Mouse (Mus musculus): ENCODE data around the gene Cadps2. TPM values are rescaled to one million over a fixed set of nuclear protein-coding genes. Genes with fewer than 3 reads are reported as not detected.

Gene Cadps2
- polyA plus RNA-seq, 1 experiment from 2014 or later = 4.3 TPM

- no peak for ATAC-seq
- Histone ChIP-seq H3K27me3 (replicated peaks; ENCODE audit: control insufficient read depth, insufficient read depth, low read length) (no peaks in the 10 kb centered on the region), H3K4me2 (ENCODE audit: low read length) (no peak overlapping the region), H3K4me3 (ENCODE audit: low read depth, low read length) (no peak overlapping the region), H3K9ac (ENCODE audit: low read length) (no peak overlapping the region), H3K27ac (ENCODE audit: low read depth, low read length) (no peak overlapping the region), H3K9me3 (replicated peaks; ENCODE audit: control insufficient read depth, low read length) (no peaks in the 10 kb centered on the region), H3K36me3 (ENCODE audit: control insufficient read depth, insufficient read depth, low read length) (no peaks in the 10 kb centered on the region), H3K4me1 (ENCODE audit: control insufficient read depth, insufficient read depth, low read length) (no peaks in the 10 kb centered on the region; the same call in 1 of the 2 replicates)
- 87% methylated on average over 4 of the region's 4 CpGs for WGBS
- DNase-seq (ENCODE audit: low spot score) = peak; percentile 34
These were observed 269.5 kb downstream of the Cadps2 start for GRCm38 (mm10) chr6:23569686-23570085.

DNA sequence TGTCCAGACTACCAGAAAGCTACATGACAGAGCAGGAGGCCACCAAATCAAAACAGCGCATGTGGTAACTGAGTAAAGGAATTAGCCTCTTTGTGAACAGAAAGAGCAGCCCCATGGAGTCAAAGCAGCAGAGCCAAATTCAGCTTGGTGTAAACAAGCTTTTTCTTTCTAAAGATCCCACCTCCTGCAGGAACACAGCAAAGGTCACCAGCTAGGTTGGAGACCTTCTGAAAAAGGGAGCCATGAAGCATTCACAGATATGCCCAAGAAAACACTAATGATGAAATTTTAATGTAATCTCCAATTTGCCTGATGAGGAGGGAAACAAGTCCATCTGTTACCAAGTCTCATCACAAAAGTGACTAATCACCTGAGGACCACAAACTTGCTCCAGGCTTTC is 270.5 kb downstream of the Cadps2 start:
- Histone ChIP-seq H3K9ac (ENCODE audit: low read length) (no peak overlapping the region), H3K4me3 (ENCODE audit: low read depth, low read length) (no peak overlapping the region), H3K36me3 (ENCODE audit: control insufficient read depth, insufficient read depth, low read length) (no peaks in the 10 kb centered on the region), H3K27me3 (replicated peaks; ENCODE audit: control insufficient read depth, insufficient read depth, low read length) (no peaks in the 10 kb centered on the region), H3K4me2 (ENCODE audit: low read length) (no peak overlapping the region), H3K4me1 (ENCODE audit: control insufficient read depth, insufficient read depth, low read length) (no peaks in the 10 kb centered on the region; the same call in 1 of the 2 replicates), H3K9me3 (replicated peaks; ENCODE audit: control insufficient read depth, low read length) (no peaks in the 10 kb centered on the region), H3K27ac (ENCODE audit: low read depth, low read length) (no peak overlapping the region)
- no peak for ATAC-seq
- 38% methylated on average over 1 of the region's 1 CpGs for WGBS
- DNase-seq (ENCODE audit: low spot score) = no peak

DNA sequence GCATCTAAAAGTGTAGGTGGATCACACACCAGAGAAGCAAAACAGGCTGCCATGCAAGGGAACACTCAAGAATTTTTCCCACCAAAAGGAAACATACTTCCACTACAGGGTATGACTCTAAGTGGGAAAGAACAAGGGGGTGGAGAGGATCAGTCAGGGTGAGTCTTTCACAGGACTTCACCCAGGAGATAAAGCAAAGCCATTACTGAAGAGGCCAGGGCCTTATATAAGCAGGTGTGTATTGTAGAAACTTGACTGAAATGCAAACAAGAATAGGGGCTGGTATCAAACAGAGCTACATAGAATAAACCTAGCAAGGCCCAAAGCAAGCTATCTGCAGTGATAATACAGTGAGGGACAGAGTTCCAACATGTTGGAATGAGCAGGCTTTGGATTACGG is 271.6 kb downstream of the Cadps2 start:
- H3K36me3 ChIP-seq (ENCODE audit: control insufficient read depth, insufficient read depth, low read length) = no peaks in the 10 kb centered on the region
- H3K4me1 ChIP-seq (ENCODE audit: control insufficient read depth, insufficient read depth, low read length) = no peaks in the 10 kb centered on the region; the same call in 1 of the 2 replicates
- WGBS = 94% methylated on average over 1 of the region's 1 CpGs
- no peaks in the 10 kb centered on the region for H3K27me3 ChIP-seq (replicated peaks; ENCODE audit: control insufficient read depth, insufficient read depth, low read length)
- H3K4me3 ChIP-seq (ENCODE audit: low read depth, low read length) = no peak overlapping the region
- H3K27ac ChIP-seq (ENCODE audit: low read depth, low read length) = no peak overlapping the region
- H3K9ac ChIP-seq (ENCODE audit: low read length) = no peak overlapping the region
- ATAC-seq = no peak
- no peak overlapping the region for H3K4me2 ChIP-seq (ENCODE audit: low read length)
- H3K9me3 ChIP-seq (replicated peaks; ENCODE audit: control insufficient read depth, low read length) = no peaks in the 10 kb centered on the region
- no peak for DNase-seq (ENCODE audit: low spot score)

DNA sequence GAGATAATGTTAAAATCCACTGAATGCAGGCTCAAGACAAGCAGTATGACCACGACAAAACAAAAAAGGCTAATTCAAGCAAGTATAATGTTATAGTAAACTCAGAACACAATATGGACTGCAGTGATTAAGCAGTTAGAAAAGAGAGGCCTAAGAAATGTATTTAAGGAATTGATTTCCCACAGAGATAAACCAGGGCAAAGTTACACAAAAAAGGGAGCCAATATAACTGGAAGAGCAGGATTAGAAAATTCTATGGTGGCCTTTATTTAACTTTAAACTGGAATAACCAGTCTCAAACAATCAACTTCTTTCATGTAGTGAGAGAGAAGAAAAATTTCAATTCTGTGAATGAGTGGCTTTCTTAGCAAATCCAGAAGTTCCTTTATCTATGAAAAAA is 289.3 kb downstream of the Cadps2 start:
- Histone ChIP-seq H3K4me3 (ENCODE audit: low read depth, low read length) (no peak overlapping the region), H3K4me2 (ENCODE audit: low read length) (no peak overlapping the region), H3K9ac (ENCODE audit: low read length) (no peak overlapping the region), H3K9me3 (replicated peaks; ENCODE audit: control insufficient read depth, low read length) (no peaks in the 10 kb centered on the region), H3K36me3 (ENCODE audit: control insufficient read depth, insufficient read depth, low read length) (no peaks in the 10 kb centered on the region), H3K4me1 (ENCODE audit: control insufficient read depth, insufficient read depth, low read length) (no peaks in the 10 kb centered on the region), H3K27ac (ENCODE audit: low read depth, low read length) (no peak overlapping the region), H3K27me3 (replicated peaks; ENCODE audit: control insufficient read depth, insufficient read depth, low read length) (no peaks in the 10 kb centered on the region)
- WGBS = 7% methylated on average over 1 of the region's 1 CpGs
- no peak for DNase-seq (ENCODE audit: low spot score)
- no peak for ATAC-seq

DNA sequence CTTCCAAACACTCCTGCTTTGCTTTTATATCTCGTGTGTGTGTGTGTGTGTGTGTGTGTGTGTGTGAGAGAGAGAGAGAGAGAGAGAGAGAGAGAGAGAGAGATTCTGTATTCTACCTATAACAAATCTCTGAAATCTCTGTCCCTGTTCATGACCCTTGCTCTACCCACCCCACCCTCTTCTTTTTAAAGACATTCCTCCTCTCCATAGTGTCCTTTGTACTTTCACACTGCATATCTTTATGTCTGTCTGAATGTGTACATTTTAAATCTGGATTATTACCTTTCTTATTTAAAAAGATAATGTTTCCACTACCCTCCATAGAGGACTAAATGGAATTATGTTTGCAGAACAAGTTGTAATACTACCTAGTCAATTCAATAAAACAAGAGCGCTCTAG is 315.5 kb downstream of the Cadps2 start:
- Histone ChIP-seq H3K27ac (ENCODE audit: low read depth, low read length) (no peak overlapping the region), H3K27me3 (replicated peaks; ENCODE audit: control insufficient read depth, insufficient read depth, low read length) (no peaks in the 10 kb centered on the region), H3K4me1 (ENCODE audit: control insufficient read depth, insufficient read depth, low read length) (no peaks in the 10 kb centered on the region), H3K4me3 (ENCODE audit: low read depth, low read length) (no peak overlapping the region), H3K9me3 (replicated peaks; ENCODE audit: control insufficient read depth, low read length) (no peaks in the 10 kb centered on the region), H3K4me2 (ENCODE audit: low read length) (no peak overlapping the region), H3K9ac (ENCODE audit: low read length) (no peak overlapping the region), H3K36me3 (ENCODE audit: control insufficient read depth, insufficient read depth, low read length) (no peaks in the 10 kb centered on the region)
- DNase-seq (ENCODE audit: low spot score) (no peak), ATAC-seq (no peak)
- 94% methylated on average over 2 of the region's 2 CpGs for WGBS

DNA sequence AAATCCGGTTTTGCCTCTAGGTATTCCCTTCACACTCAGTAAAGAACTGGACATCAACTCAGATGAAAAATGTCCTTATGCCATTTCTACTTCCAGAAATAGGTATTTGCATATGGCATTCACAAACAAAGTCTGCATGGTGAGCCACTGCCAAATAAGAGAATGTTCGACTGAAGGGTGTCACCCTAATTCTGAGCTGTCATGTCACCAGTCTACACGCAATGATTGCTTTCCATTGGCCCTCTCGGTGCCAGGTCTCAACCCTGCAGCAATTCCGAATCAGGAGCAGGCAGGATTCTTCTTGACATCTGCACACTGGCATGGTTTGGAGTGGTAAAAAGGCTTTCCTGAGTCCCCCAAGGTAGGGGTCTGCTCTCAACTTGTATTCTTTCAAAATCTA is 316.7 kb downstream of the Cadps2 start:
- DNase-seq (ENCODE audit: low spot score) = no peak
- 96% methylated on average over 5 of the region's 5 CpGs for WGBS
- Histone ChIP-seq H3K9me3 (replicated peaks; ENCODE audit: control insufficient read depth, low read length) (no peaks in the 10 kb centered on the region), H3K4me1 (ENCODE audit: control insufficient read depth, insufficient read depth, low read length) (no peaks in the 10 kb centered on the region), H3K4me2 (ENCODE audit: low read length) (no peak overlapping the region), H3K27ac (ENCODE audit: low read depth, low read length) (no peak overlapping the region), H3K27me3 (replicated peaks; ENCODE audit: control insufficient read depth, insufficient read depth, low read length) (no peaks in the 10 kb centered on the region), H3K9ac (ENCODE audit: low read length) (no peak overlapping the region), H3K36me3 (ENCODE audit: control insufficient read depth, insufficient read depth, low read length) (no peaks in the 10 kb centered on the region), H3K4me3 (ENCODE audit: low read depth, low read length) (no peak overlapping the region)
- no peak for ATAC-seq

GRCm38 (mm10) chr6:23498611-23499010 is 340.6 kb downstream of the Cadps2 start:
- 33% methylated on average over 5 of the region's 5 CpGs for WGBS

DNA sequence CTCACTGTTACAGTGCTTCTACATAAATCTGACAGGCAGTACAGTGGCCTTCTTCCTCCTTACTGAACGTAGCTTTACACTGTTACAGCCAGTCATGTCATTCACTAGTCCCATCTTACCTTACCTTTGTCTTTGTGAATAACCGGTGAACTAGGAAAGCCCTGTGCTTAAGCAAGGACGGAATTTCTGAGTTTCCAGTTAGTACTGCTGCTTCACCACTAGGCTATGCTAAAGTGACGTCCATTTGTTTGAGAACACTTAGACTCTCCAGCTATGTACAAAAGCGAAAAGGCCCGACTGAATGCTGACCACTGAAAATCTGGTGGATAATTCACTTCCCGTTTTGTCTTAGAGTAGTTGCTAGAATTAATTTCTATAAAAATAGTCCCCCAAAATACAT is 347.4 kb downstream of the Cadps2 start:
- DNase-seq (ENCODE audit: low spot score) (peak; percentile 80), ATAC-seq (peak; percentile 88)
- no peaks in the 10 kb centered on the region for H3K27me3 ChIP-seq (replicated peaks; ENCODE audit: control insufficient read depth, insufficient read depth, low read length)
- no peaks in the 10 kb centered on the region for H3K36me3 ChIP-seq (ENCODE audit: control insufficient read depth, insufficient read depth, low read length)
- H3K4me1 ChIP-seq (ENCODE audit: control insufficient read depth, insufficient read depth, low read length) = no peaks in the 10 kb centered on the region
- WGBS = 23% methylated on average over 7 of the region's 7 CpGs
- H3K9ac ChIP-seq (ENCODE audit: low read length) = no peak overlapping the region
- H3K4me2 ChIP-seq (ENCODE audit: low read length) = no peak overlapping the region
- H3K9me3 ChIP-seq (replicated peaks; ENCODE audit: control insufficient read depth, low read length) = no peaks in the 10 kb centered on the region
- no peak overlapping the region for H3K27ac ChIP-seq (ENCODE audit: low read depth, low read length)
- H3K4me3 ChIP-seq (ENCODE audit: low read depth, low read length) = no peak overlapping the region

More at GRCm38 (mm10) chr6:23498611-23499010, 340.6 kb downstream of the Cadps2 start:
- H3K9me3 ChIP-seq (replicated peaks; ENCODE audit: control insufficient read depth, low read length) = no peaks in the 10 kb centered on the region
- H3K36me3 ChIP-seq (ENCODE audit: control insufficient read depth, insufficient read depth, low read length) = no peaks in the 10 kb centered on the region
- H3K9ac ChIP-seq (ENCODE audit: low read length) = no peak overlapping the region
- no peaks in the 10 kb centered on the region for H3K4me1 ChIP-seq (ENCODE audit: control insufficient read depth, insufficient read depth, low read length)
- no peak overlapping the region for H3K4me3 ChIP-seq (ENCODE audit: low read depth, low read length)
- H3K27ac ChIP-seq (ENCODE audit: low read depth, low read length) = no peak overlapping the region
- no peak for ATAC-seq
- H3K4me2 ChIP-seq (ENCODE audit: low read length) = no peak overlapping the region
- no peaks in the 10 kb centered on the region for H3K27me3 ChIP-seq (replicated peaks; ENCODE audit: control insufficient read depth, insufficient read depth, low read length)
- no peak for DNase-seq (ENCODE audit: low spot score)

GRCm38 (mm10) chr6:23490431-23490830 is 348.8 kb downstream of the Cadps2 start:
- no peak overlapping the region for H3K27ac ChIP-seq (ENCODE audit: low read depth, low read length)
- H3K27me3 ChIP-seq (replicated peaks; ENCODE audit: control insufficient read depth, insufficient read depth, low read length) = no peaks in the 10 kb centered on the region
- ATAC-seq (no peak), DNase-seq (ENCODE audit: low spot score) (no peak)
- no peak overlapping the region for H3K4me3 ChIP-seq (ENCODE audit: low read depth, low read length)
- no peaks in the 10 kb centered on the region for H3K36me3 ChIP-seq (ENCODE audit: control insufficient read depth, insufficient read depth, low read length)
- H3K4me1 ChIP-seq (ENCODE audit: control insufficient read depth, insufficient read depth, low read length) = no peaks in the 10 kb centered on the region
- 82% methylated on average over 2 of the region's 2 CpGs for WGBS
- no peak overlapping the region for H3K9ac ChIP-seq (ENCODE audit: low read length)
- H3K4me2 ChIP-seq (ENCODE audit: low read length) = no peak overlapping the region
- no peaks in the 10 kb centered on the region for H3K9me3 ChIP-seq (replicated peaks; ENCODE audit: control insufficient read depth, low read length)

All from forebrain, embryonic 14.5 days (tissue).